Mouse (Mus musculus) ovary, postnatal 36 days (tissue): Measurements from ENCODE around the gene Gpr132.

Source experiments
- DNase-seq: peaks from one replicate; pipeline ENCODE4 v3.0.0; 2022; ENCODE audit warnings: low spot score, mixed read lengths

Gene Gpr132

DNA sequence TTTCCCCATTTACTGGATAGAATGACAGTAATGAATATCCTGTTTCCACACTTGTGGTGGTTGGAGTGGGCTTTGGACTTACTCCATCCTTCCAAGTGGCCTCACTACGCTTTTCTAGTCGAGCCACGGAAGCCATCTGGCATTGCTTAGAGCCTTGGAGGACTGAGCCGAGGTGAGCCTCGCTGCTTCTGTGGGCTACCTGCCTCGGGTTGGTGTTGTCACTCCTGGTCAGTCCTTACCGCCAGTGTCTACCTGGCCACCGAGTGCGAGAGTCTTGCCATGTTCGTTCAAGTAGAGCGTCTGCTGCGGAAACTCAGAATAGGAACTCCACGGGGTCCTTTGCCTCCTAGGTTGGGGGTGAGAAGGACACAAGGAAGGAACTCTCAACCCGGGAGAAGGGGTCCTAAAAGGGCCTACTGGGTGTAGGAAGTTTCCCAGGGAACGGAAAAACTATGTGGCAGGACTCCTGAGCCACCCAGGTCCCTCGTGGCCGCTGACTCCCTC is 9.1 kb upstream of the Gpr132 start:
- DNase-seq = no peak

DNA sequence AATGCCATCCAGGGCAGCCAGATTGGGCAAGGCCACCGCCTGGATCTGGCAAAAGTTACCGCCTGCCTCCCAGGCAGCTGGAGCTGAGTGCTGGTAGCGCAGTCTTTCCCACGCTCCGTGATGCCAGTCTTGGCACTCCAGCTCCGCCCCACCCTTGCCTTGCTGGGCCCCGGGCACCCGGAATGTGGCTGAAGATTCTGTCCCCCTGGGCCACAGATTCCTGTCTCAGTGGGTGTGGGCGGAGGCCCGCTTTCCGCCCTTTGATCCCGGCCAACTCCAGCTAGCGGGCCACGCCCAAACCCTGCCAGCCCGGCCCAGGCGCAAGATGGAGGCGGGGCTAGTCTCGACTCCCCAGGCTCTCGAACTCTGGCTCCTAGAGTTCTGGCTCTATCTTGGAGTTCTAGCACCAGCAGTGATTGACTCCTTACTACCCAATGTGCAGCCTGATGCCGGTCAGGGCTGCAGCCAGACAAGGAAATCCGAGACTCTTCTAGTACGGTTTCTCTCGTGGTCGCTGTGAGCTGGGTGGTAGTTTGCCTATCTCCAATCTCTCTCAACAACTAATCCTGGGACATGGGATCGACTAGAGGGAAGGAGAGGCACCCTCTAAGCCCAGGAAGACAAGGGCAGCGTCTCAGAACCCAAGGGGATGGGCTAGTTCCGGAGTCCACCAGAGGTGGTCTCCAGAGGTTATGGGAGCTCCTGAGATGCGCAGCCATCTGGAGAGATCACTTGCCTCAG is 8.5 kb upstream of the Gpr132 start:
- DNase-seq = peak; percentile 58

DNA sequence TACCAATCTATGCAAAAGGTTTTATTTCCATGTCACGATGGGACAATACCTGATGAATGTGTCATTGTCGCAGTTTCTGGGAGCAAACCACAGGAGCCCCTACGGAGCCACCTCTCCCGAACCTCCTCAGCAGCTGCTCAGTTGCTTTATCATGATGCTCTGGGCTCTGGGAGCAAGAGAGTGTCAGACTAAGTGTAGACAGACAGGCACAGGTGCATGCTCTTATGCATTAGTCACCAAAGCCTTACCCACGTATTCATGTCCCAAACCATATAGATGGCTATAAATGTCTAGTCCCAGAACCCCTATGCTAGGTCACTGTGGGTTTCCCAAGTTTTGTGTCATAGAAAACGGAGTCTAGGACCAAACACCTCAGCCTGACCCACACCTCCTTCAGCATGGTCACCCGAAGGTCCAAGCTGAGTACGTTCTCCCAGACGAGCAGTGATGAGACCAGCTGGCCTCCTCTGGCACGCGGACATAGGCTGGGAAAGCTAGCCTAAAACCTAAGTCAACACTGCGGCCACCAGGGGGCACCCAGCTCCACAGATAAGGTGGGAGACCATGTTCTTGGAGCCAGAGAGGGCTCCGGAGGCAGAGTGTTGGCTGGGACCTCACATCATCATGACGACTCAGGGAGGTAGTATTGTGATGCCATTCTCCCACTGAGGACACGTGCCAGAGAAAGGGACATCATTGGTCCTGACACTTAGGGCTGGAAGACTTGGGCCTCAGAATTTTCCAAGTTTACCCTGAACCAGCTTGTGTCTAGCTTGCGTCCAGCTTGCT is 7.4 kb upstream of the Gpr132 start:
- DNase-seq = peak; percentile 87

GRCm38 (mm10) chr12:112874199-112874598 is 6.2 kb upstream of the Gpr132 start:
- DNase-seq = peak; percentile 11

DNA sequence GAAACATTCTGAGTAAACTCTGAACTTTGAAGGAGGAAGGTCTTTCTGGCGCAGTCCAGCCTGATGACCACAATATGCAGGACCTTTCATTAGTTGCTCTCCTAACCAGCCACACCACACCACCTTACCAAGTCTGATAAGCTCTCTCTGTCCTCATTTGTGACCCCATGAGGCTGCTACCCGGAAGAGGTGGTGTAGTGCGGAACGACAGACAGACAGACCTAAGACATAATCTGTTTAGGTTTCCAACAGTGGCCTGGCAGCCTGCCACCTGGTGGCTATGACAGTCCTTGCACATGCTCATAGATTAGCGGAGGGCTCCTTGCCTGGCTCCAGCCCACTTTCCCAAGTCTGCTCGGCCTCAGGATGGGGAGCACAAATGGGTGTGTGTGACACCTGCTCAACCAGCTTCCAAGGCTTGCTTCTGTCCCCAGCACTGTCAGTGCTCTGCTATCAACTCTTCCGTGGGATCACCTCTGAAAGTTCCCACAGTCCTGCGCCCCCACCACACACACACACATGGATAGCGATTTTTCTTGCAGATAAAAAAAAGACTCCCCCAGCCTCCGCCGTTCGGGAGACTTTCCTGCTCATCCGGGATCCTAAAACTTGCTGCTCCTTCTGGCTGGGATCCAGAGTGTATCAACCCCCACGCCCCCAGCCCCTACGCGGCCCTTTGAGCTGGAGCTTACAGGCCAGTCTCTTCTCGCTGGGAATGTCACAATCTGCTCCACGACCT is 5.6 kb upstream of the Gpr132 start:
- peak; percentile 66 for DNase-seq

DNA sequence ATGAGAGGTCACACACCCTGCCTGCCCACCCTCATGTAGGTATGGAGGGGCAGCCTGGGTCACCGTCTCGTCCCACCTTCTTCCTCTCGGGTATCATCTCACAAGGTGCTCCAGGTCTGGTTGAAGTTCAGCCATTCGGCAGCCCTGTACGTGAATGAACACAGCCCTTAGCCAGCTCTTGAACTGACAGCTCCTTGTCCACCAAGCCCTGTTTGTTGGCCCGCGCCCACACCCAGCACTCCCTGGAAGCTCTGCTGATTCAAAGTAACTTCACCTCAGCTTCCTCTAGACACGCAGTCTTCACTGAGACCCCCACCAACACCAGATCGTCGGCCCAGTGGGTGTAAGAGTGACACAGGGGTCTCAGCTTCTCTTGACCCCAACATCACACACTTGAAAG is 5.0 kb upstream of the Gpr132 start:
- peak; percentile 3 for DNase-seq

DNA sequence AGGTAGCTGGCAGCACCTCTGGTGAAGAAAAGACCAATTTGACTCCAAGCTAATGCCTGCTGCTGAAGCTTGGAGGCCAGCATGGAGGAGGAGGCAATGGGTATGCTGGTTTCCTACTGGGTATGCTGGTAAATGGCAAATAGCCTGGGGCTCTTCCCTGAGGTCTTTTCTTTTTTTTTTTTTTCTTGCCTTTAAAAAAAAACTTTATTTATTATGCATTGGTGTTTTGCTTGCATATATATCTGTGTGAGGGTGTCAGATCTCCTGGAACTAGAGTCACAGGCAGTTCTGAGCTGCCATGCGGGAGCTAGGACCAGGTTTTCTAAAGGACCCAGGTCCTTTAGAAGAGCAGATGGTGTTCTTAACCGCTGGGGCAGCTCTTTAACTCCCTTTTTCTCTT is 3.2 kb upstream of the Gpr132 start:
- DNase-seq = no peak

- no peak for DNase-seq
These were observed 2.7 kb upstream of the Gpr132 start for GRCm38 (mm10) chr12:112870775-112871174.

DNA sequence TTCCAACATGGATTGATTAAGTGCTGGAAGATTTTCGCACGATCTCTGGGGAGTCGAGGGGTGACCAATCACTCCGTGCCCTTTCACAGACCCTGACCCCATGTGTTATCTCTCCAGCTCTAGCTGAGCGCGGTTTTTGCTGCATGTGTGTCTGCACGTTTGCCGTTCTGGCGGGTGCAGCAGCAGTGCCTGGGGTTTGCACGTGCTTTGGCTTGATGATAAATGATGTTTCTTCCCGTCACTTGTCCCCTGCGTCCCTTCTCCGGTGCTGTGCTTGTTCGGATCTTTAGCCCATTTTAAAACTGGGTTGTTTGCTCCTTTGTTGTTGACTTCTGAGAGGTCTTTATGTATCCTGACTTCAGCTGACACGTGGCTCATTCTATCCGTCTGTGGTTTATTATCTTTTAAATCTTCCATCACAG is 1.8 kb upstream of the Gpr132 start:
- DNase-seq = no peak

DNA sequence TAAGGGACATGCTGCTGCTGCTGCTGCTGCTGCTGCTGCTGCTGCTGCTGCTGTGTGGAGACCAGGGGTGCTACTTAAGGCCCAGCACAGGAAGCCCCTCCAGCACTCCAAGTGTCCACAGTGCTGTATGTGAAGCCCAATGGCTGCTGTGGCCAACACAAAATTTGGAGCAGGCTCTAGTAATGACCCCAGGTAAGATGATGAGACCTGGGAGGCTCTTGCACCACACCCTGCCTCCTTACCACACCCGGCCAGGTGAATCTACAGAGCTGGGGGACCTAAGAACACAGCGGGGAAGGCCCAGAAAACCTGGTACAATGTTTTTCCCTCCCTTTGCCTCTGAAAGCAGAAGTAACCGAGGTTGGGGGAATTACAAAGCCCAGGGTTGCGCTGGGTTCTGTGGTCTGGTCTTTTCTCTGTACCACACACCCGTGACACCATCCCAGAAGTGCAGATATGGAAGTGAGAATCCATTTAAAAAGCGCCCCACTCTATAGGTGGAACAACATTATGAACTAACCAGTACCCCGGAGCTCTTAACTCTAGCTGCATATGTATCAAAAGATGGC is 838 bp downstream of the Gpr132 start:
- DNase-seq = no peak

DNA sequence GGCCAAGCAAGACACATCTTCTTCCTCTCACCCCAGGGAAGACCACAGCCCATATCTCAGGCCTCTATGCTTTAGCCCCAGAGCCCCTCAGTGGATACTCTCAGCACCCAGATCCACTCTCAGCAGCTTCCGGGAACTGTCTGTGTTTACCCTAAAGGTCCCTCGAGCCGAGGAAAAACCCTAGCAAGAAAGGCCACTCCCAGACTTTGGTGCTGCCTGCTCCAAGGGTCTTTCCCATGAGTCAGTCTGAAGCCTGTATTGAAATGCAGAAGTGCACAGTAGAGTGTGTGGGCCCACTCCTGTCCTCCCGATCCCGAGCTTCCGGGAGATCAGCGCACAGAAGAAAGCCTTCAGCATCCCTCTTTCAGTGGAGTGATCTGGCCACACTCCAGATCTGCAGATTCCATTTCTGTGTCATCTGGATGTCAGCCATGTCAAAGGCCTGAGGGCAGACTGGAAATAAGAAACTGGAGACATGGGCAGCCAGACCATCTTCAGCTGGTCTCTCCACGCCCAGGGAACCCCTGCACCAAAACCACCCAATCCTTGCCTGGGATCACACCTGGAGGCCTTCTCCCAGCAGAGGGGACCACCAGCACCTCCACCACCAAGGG is 1.5 kb downstream of the Gpr132 start:
- no peak for DNase-seq

GRCm38 (mm10) chr12:112864804-112865203 is 3.2 kb downstream of the Gpr132 start:
- DNase-seq = no peak

DNA sequence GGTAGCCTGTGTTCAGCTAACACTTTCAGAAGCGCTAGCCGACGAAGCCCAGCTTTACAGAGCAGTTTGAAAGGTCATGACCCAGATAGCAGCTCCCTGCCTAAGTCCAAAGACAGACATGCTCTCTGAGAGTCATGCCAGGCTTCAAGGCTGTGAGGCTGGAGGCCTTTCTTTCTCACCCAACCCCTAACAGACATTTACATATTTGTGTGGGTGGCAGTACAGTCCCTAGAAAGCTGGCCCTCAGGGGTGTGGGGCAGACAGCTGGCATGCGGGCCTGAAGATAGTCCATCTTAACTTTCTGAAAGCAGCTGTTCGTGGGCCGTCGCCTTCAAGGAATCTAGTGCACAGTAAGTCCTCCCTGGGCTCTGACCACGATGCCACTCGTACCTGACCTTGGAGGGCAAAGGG is 6.1 kb downstream of the Gpr132 start:
- no peak for DNase-seq

GRCm38 (mm10) chr12:112860765-112861164 is 7.3 kb downstream of the Gpr132 start:
- no peak for DNase-seq

DNA sequence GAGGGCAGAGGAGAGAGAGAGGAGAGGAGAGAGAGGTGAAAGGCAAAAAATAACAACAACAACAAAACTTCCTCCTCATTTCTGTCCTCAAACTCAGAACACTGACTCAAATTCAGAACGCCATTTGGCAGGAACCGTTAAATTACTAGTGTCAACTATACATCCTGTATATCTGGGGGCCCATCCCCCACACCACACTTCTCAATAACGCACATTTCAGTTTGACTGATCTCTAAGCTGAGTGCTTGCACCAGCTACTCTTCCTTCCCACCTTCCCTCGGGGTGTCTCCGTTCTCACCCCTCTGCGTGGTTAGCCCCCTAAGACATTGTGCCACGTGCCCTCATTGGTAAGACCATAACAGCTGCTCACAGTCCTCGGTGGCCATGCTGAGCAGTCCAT is 8.1 kb downstream of the Gpr132 start:
- no peak for DNase-seq

GRCm38 (mm10) chr12:112858581-112859336 is 9.3 kb downstream of the Gpr132 start:
- no peak for DNase-seq

- DNase-seq = no peak
These were observed 10.8 kb downstream of the Gpr132 start for GRCm38 (mm10) chr12:112857021-112857925.

DNA sequence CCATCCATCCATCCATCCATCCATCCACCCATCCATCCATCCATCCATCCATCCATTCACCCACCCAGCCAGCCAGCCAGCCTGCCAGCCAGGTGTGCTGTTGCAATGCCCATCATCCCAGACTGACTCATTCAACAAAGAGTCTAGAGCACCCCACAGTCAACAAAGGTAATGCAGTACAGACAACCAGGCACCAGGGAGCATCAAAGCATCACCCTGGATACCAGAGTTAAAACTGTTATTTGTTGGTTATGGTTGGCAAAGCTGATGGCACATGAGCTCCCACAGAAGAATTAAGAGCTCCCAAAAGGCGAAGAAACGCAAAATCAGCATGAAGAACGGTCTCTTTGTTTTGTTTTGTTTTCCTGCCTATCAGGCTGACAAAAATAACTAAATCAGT is 11.7 kb downstream of the Gpr132 start:
- no peak for DNase-seq

DNA sequence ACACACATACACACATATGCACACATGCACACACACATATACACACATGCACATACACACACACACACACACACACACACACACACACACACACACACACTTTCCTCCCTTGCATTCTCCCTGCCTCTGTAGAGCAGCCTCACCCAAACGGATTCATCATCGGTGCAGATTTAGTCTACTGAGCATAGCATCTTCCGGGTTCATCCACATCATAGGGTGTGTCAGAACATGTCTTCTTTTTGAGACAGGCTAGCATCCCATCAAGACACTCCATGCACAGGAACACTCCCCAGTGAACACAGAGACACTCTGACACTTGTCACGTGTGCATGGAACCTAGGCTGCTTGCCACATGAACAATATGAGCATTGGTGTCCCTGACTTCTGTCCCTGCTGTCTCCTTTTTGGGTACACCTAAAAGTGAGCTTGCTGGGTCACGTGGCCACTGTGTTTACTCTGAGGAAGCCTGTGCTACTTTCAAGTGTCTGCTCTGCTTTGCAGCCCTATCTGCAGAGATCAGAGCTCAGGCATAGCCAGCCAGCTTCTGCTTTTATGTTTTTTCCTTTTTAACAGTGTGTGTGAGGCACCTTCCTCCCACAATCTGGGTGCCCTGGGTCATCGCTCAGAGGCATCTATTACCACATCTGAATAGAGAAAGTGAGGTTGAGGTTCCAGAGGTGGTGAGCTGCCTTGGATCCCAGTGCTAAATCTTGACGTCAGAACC is 13.3 kb downstream of the Gpr132 start:
- no peak for DNase-seq
